Mouse (Mus musculus) lung, adult 18-20 months (tissue): Measurements from ENCODE around the gene Cox5b.
A peak's percentile ranks its signal among the peaks of the same experiment; 100 is the strongest.

Experiments used
- DNase-seq, 2 experiments: peaks; one replicate each; pipeline ENCODE4 v3.0.0; 2022; ENCODE audit warnings: mixed read lengths in 2 of 2

Cox5b gene

GRCm38 (mm10) chr1:36690671-36691235 lies 496 bp upstream of the Cox5b start:
- no peak for DNase-seq

GRCm38 (mm10) chr1:36694871-36695270 lies 3.6 kb downstream of the Cox5b start:
- no peak for DNase-seq

GRCm38 (mm10) chr1:36696411-36696810 lies 5.2 kb downstream of the Cox5b start:
- no peak for DNase-seq

GRCm38 (mm10) chr1:36697030-36697429 lies 5.8 kb downstream of the Cox5b start:
- no peak for DNase-seq

GRCm38 (mm10) chr1:36707166-36707565 lies 15.9 kb downstream of the Cox5b start:
- no peak for DNase-seq

GRCm38 (mm10) chr1:36707797-36708196 lies 16.5 kb downstream of the Cox5b start:
- no peak for DNase-seq

GRCm38 (mm10) chr1:36708626-36709025 lies 17.4 kb downstream of the Cox5b start:
- DNase-seq: no peak

- DNase-seq: peak; percentile 21 to 23
Observed at GRCm38 (mm10) chr1:36709055-36709853, 18.0 kb downstream of the Cox5b start.

GRCm38 (mm10) chr1:36709854-36710280 lies 18.6 kb downstream of the Cox5b start, which contains the start of gene 4933424G06Rik:
TSS of gene 4933424G06Rik (plus strand) at chr1:36710149.
- DNase-seq: peak; percentile 99

- no peak for DNase-seq
Observed at GRCm38 (mm10) chr1:36711104-36711503, 19.9 kb downstream of the Cox5b start.

GRCm38 (mm10) chr1:36714311-36714710 lies 23.1 kb downstream of the Cox5b start, which contains the start of gene Actr1b:
TSS of gene Actr1b (minus strand) at chr1:36714422.
- DNase-seq: no peak

GRCm38 (mm10) chr1:36718786-36719185 lies 27.5 kb downstream of the Cox5b start:
- DNase-seq: no peak

GRCm38 (mm10) chr1:36723146-36724056 lies 32.2 kb downstream of the Cox5b start:
- DNase-seq: no peak

- DNase-seq: no peak
Observed at GRCm38 (mm10) chr1:36724057-36724431, 32.8 kb downstream of the Cox5b start.

GRCm38 (mm10) chr1:36737300-36737699 lies 46.1 kb downstream of the Cox5b start:
- DNase-seq: peak; percentile 72 to 79

GRCm38 (mm10) chr1:36739231-36739630 lies 48.0 kb downstream of the Cox5b start:
- no peak for DNase-seq

- DNase-seq: no peak
Observed at GRCm38 (mm10) chr1:36743046-36743445, 51.8 kb downstream of the Cox5b start.
